Mouse (Mus musculus) liver, postnatal 0 days (tissue): ENCODE measurements around the gene Mapk13. TPM values are rescaled to one million over a fixed set of nuclear protein-coding genes. Genes with fewer than 3 reads are reported as not detected.
"Not testable (repeated sequence)": the region's sequence is repeated elsewhere in the genome, so short reads cannot be mapped to it uniquely, and the experiment has no call there.

Experiments
- ATAC-seq: fragments of 200-750 bp; cut with Nextera tagmentation; 2 replicates; pipeline ENCODE4 v1.8.0; 2017; ENCODE audit warnings: mild to moderate bottlenecking, moderate library complexity
- DNase-seq: peaks from one replicate; pipeline ENCODE4 v3.0.0-alpha.2; 2016
- H3K27ac ChIP-seq: fragments of 300-500 bp; sonication (generic); 2 replicates; pipeline ENCODE4 v1.5.1; 2014; ENCODE audit warnings: antibody characterized with exemption, moderate library complexity, mild to moderate bottlenecking, low read depth
- H3K27me3 ChIP-seq: fragments of 300-500 bp; sonication (generic); 2 replicates; pipeline ENCODE4 v1.6.1; 2014; ENCODE audit warnings: low read length, control low read depth, mixed read lengths; ENCODE audit not compliant: insufficient read depth
- H3K36me3 ChIP-seq: fragments of 300-500 bp; sonication (generic); replicated peaks from 2 replicates; pipeline ENCODE4 v1.6.1; 2014; ENCODE audit warnings: mild to moderate bottlenecking, control low read depth, low read length, moderate library complexity, mixed read lengths; ENCODE audit not compliant: insufficient read depth
- H3K4me1 ChIP-seq: fragments of 300-500 bp; sonication (generic); 2 replicates; pipeline ENCODE4 v1.6.1; 2014; ENCODE audit warnings: antibody characterized with exemption, mild to moderate bottlenecking, control low read depth; ENCODE audit not compliant: insufficient read depth
- H3K4me2 ChIP-seq: fragments of 300-500 bp; sonication (generic); 2 replicates; pipeline ENCODE4 v1.6.1; 2014; ENCODE audit warnings: low read depth, mild to moderate bottlenecking, low read length, moderate library complexity, mixed read lengths
- H3K4me3 ChIP-seq: fragments of 300-500 bp; sonication (generic); 2 replicates; pipeline ENCODE4 v1.5.1; 2014; ENCODE audit warnings: low read depth, low read length
- H3K9ac ChIP-seq: fragments of 300-500 bp; sonication (generic); replicated peaks from 2 replicates; pipeline ENCODE4 v1.6.1; 2014; ENCODE audit warnings: mild to moderate bottlenecking, moderate library complexity
- H3K9me3 ChIP-seq: fragments of 300-500 bp; sonication (generic); 2 replicates; pipeline ENCODE4 v1.6.1; 2016; ENCODE audit warnings: mild to moderate bottlenecking, control low read depth, low read length, mixed read lengths
- CTCF ChIP-seq: sonication (generic); IDR thresholded peaks from 2 replicates; pipeline ENCODE4 v1.5.1; 2016; ENCODE audit warnings: antibody characterized with exemption, low read depth
- EP300 ChIP-seq: IDR thresholded peaks from 2 replicates; pipeline ENCODE4 v1.6.1; 2016; ENCODE audit warnings: antibody characterized with exemption, low read depth, mild to moderate bottlenecking
- WGBS: fragments of 180-500 bp; shearing (Covaris S2); extraction: QIAGEN DNeasy Blood & Tissue Kit; methylation state at CpG from one replicate; pipeline ENCODE4 v1.1.7; 2014; ENCODE audit not compliant: insufficient replicate concordance; 5-methylcytosine and 5-hydroxymethylcytosine counted together
- polyA plus RNA-seq: library from polyadenylated mRNA; unstranded; fragments of >200 nt; fragmentation: Nextera tagmentation; extraction: Ambion mirVana; gene quantifications from 2 replicates; pipeline ENCODE4 v1.2.1, GENCODE M21; 2015

Mapk13 gene
- polyA plus RNA-seq, 1 experiment from 2014 or later, result 27.6 TPM

DNA sequence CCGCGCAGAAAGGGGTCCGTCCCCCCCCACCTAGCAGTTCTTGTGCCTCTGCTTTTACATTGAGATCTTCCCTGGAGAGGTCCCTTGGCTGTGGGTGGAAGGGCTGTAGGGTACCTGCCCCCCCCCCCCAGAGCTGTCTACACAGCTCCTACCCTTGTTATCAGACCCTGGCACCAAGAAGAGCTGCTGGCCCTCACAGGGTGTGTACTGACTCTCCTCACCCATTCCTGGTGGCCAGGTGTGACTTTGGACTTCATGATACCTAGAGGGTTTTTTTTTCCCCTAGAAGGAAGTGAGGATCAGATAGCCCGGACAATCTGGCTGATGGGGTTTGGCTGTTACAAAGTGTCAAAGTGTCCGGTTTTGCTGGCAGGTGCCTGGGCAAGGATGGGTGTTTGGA is 2.2 kb downstream of the Mapk13 start:
- TF ChIP-seq CTCF, result no peak
- no peak for DNase-seq
- Histone ChIP-seq H3K27me3 (peaks cover 32% of the 10 kb centered on the region), H3K36me3 (no peaks in the 10 kb centered on the region), H3K9ac (no peak overlapping the region), H3K4me3 (no peak overlapping the region), H3K4me1 (peaks cover 15% of the 10 kb centered on the region), H3K27ac (no peak overlapping the region), H3K9me3 (no peaks in the 10 kb centered on the region), H3K4me2 (peak overlapping the region; percentile 78; the same call in 1 of the 2 replicates)
- 85% methylated on average over 5 of the region's 5 CpGs for WGBS
- ATAC-seq, result no peak

DNA sequence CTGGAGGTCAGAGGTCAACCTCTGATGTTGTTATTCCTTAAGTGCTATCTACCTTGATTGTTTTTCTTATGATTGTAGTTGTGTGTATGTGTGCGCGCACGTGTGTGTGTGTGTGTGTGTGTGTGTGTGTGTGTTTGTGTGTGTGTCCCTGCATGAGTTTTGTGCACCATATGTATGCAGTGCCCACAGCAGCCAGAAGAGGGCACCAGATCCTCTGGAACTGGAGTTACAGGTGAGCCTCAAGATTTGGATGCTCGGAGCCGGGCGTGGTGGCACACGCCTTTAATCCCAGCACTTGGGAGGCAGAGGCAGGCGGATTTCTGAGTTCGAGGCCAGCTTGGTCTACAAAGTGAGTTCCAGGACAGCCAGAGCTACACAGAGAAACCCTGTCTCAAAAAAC is 5.2 kb downstream of the Mapk13 start:
- not testable (repeated sequence) for H3K9ac ChIP-seq, H3K9me3 ChIP-seq, H3K4me3 ChIP-seq, DNase-seq, H3K27ac ChIP-seq, H3K4me2 ChIP-seq, ATAC-seq, H3K36me3 ChIP-seq
- H3K4me1 ChIP-seq, result peaks cover 12% of the 10 kb centered on the region
- 86% methylated on average over 8 of the region's 9 CpGs for WGBS
- H3K27me3 ChIP-seq, result peaks cover 20% of the 10 kb centered on the region
- TF ChIP-seq CTCF, result peak; percentile 51

DNA sequence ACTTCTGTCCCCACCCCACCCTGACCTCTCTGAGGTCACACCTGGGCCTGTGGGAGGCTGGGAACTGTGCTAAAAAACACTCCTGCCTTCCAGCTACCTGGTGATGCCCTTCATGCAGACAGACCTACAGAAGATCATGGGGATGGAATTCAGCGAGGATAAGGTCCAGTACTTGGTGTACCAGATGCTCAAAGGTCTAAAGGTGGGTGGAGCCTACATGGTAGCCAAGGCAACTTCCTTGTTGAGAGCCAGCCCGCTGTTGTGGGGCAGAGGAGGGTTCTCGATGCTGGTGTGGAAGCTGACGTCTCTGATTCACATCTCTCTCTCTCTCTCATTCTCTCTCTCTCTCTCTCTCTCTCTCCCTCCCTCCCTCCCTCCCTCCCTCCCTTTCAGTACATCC is 6.1 kb downstream of the Mapk13 start:
- no peaks in the 10 kb centered on the region for H3K9me3 ChIP-seq
- 57% methylated on average over 4 of the region's 4 CpGs for WGBS
- peaks cover 11% of the 10 kb centered on the region for H3K27me3 ChIP-seq
- TF ChIP-seq EP300 (no peak), CTCF (no peak)
- H3K4me3 ChIP-seq, result no peak overlapping the region
- H3K9ac ChIP-seq, result no peak overlapping the region
- DNase-seq, result no peak
- ATAC-seq, result no peak
- peaks cover 4% of the 10 kb centered on the region for H3K4me1 ChIP-seq
- no peaks in the 10 kb centered on the region for H3K36me3 ChIP-seq
- no peak overlapping the region for H3K27ac ChIP-seq
- no peak overlapping the region for H3K4me2 ChIP-seq

DNA sequence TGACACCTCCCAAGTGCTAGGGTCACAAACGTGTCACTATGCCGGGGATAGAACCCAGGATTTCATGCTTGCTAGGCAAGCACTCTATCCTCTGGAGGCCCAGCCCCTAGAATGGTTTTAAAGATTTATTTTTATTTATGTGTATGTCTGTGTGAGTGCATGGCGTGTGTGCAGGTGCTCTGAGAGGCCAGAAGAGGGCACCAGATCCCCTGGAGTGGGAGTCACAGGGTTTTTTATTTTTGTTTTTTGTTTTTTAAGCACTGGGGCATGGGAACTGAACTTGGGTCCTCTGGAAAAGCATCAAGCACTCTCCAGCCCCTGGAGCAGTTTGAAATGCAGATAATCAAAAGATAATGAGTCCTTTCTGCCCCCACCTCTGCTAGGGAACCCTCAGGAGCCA is 7.7 kb downstream of the Mapk13 start:
- H3K4me3 ChIP-seq, result no peak overlapping the region
- 83% methylated on average over 3 of the region's 3 CpGs for whole genome bisulfite sequencing
- no peaks in the 10 kb centered on the region for H3K9me3 ChIP-seq
- TF ChIP-seq CTCF (peak; percentile 58), EP300 (no peak)
- 0 out of 2 replicates have a peak, but pooled peaks cover 2% of the 10 kb centered on the region for H3K4me1 ChIP-seq
- ATAC-seq, result no peak
- H3K4me2 ChIP-seq, result no peak overlapping the region
- no peak overlapping the region for H3K27ac ChIP-seq
- H3K9ac ChIP-seq, result no peak overlapping the region
- no peaks in the 10 kb centered on the region for H3K36me3 ChIP-seq
- no peak for DNase-seq
- no peaks in the 10 kb centered on the region for H3K27me3 ChIP-seq

DNA sequence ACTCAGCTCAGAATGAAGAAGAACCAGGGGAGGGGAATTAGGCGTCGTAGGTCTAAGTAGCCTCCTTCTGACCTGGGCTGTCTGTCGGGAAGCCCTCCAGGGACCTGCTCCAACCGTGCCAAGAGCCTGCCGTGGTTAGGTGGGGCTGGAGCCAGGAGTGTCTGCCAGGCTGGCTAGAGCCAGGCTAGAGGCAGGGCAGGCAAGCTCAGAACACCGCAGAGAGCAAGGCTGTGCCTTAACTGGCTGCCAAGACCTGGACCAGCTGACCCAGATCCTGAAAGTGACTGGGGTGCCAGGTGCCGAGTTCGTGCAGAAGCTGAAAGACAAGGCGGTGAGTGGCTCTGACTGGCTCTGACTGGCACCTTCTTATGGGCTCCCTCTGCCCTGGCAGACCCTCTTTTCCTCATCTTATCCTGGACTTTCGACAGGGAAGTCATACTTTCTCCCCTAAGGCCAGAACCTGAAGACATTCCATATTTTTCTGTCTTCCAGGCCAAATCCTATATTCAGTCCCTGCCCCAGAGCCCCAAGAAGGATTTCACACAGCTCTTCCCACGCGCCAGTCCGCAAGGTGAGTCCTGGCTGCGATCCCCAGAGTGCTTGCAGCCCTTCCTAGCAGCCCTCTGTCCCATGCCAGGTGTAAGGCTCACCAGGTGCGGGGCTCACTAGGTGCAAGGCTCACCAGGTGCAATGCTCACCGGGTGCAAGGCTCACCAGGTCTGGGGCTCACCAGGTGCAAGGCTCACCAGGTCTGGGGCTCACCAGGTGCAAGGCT is 8.3 kb downstream of the Mapk13 start:
- H3K36me3 ChIP-seq, result no peaks in the 10 kb centered on the region
- no peak overlapping the region for H3K9ac ChIP-seq
- H3K4me2 ChIP-seq, result no peak overlapping the region
- DNase-seq (no peak), ATAC-seq (no peak)
- H3K4me1 ChIP-seq, result 0 out of 2 replicates have a peak, but pooled peaks cover 2% of the 10 kb centered on the region
- H3K27ac ChIP-seq, result no peak overlapping the region
- no peaks in the 10 kb centered on the region for H3K9me3 ChIP-seq
- H3K27me3 ChIP-seq, result no peaks in the 10 kb centered on the region
- 89% methylated on average over 16 of the region's 16 CpGs for WGBS
- no peak overlapping the region for H3K4me3 ChIP-seq
- TF ChIP-seq CTCF, result no peak
- no peak for TF ChIP-seq EP300

DNA sequence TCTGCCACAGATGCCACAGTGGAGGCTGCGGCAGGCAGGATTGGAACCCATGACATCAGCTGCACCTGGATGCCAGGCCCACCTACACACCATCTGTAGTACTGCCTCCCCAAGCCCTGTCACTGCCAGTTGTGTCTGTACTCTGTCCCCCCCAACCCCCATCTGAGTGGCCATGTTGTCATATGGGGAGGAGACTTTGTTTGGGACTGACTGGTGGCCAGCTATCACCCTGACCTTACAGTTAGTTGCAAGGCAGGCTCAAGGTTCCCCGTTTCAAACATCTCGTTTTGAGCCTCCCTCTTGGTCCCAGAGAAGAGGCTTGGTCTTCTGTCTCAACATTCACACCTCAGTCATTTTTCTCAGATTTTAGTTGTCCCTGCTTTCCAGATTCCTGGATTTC is 10.6 kb downstream of the Mapk13 start:
- 85% methylated on average over 3 of the region's 3 CpGs for WGBS
- Histone ChIP-seq H3K27ac (no peak overlapping the region), H3K36me3 (no peaks in the 10 kb centered on the region), H3K9ac (no peak overlapping the region), H3K27me3 (no peaks in the 10 kb centered on the region), H3K4me1 (no peaks in the 10 kb centered on the region), H3K4me3 (no peak overlapping the region), H3K4me2 (no peak overlapping the region), H3K9me3 (no peaks in the 10 kb centered on the region)
- no peak for DNase-seq
- no peak for ATAC-seq
- TF ChIP-seq EP300 (no peak), CTCF (no peak)
